Mouse (Mus musculus) right cerebral cortex, adult 18-20 months (tissue): Measurements from ENCODE around the gene Fam186b.

Experiments used
- DNase-seq: peaks from one replicate; pipeline ENCODE4 v3.0.0; 2022; ENCODE audit warnings: mixed read lengths

Gene Fam186b

GRCm38 (mm10) chr15:99319411-99319871 lies 23.8 kb upstream of the Fam186b start:
- no peak for DNase-seq

- DNase-seq = no peak
These were observed 23.2 kb upstream of the Fam186b start for GRCm38 (mm10) chr15:99318861-99319410.

GRCm38 (mm10) chr15:99318071-99318470 lies 22.4 kb upstream of the Fam186b start:
- no peak for DNase-seq

GRCm38 (mm10) chr15:99317267-99317651 lies 21.6 kb upstream of the Fam186b start:
- DNase-seq = no peak

- peak; percentile 72 for DNase-seq
These were observed 20.9 kb upstream of the Fam186b start for GRCm38 (mm10) chr15:99316314-99317266.

- no peak for DNase-seq
These were observed 19.2 kb upstream of the Fam186b start for GRCm38 (mm10) chr15:99314891-99315290.

GRCm38 (mm10) chr15:99310617-99311016 lies 14.9 kb upstream of the Fam186b start:
- no peak for DNase-seq

- no peak for DNase-seq
These were observed 13.9 kb upstream of the Fam186b start for GRCm38 (mm10) chr15:99309549-99309948.

GRCm38 (mm10) chr15:99307476-99307875 lies 11.8 kb upstream of the Fam186b start:
- DNase-seq = no peak

- no peak for DNase-seq
These were observed 525 bp upstream of the Fam186b start for GRCm38 (mm10) chr15:99296213-99296612.

GRCm38 (mm10) chr15:99294813-99295374 lies 794 bp downstream of the Fam186b start, which contains the start of gene Prpf40b:
Prpf40b (plus strand) TSS chr15:99295087.
- DNase-seq = peak; percentile 97

GRCm38 (mm10) chr15:99294287-99294686 lies 1.4 kb downstream of the Fam186b start:
- DNase-seq = no peak

GRCm38 (mm10) chr15:99290586-99290985 lies 5.1 kb downstream of the Fam186b start:
- no peak for DNase-seq

GRCm38 (mm10) chr15:99285189-99285535 lies 10.5 kb downstream of the Fam186b start:
- no peak for DNase-seq

- peak; percentile 12 for DNase-seq
These were observed 11.0 kb downstream of the Fam186b start for GRCm38 (mm10) chr15:99284527-99285188.

- DNase-seq = no peak
These were observed 12.2 kb downstream of the Fam186b start for GRCm38 (mm10) chr15:99283456-99283855.

- no peak for DNase-seq
These were observed 17.4 kb downstream of the Fam186b start for GRCm38 (mm10) chr15:99278271-99278670.

- no peak for DNase-seq
These were observed 19.6 kb downstream of the Fam186b start for GRCm38 (mm10) chr15:99276095-99276494.

- peak; percentile 75 for DNase-seq
These were observed 30.0 kb downstream of the Fam186b start for GRCm38 (mm10) chr15:99265679-99266078.

- DNase-seq = no peak
These were observed 31.3 kb downstream of the Fam186b start for GRCm38 (mm10) chr15:99264363-99264762.

- DNase-seq = no peak
These were observed 33.0 kb downstream of the Fam186b start for GRCm38 (mm10) chr15:99262702-99263101.

- DNase-seq = peak; percentile 67
These were observed 35.9 kb downstream of the Fam186b start for GRCm38 (mm10) chr15:99259730-99260252.

GRCm38 (mm10) chr15:99259167-99259729 lies 36.4 kb downstream of the Fam186b start:
- no peak for DNase-seq
